Mouse (Mus musculus) lung, adult 2 months (tissue): ENCODE data around the gene Arhgef9.

Source experiments
- CTCF ChIP-seq: fragments of 200-500 bp; IDR thresholded peaks from 2 replicates; pipeline ENCODE4 v1.5.1; 2011; ENCODE audit warnings: mild to moderate bottlenecking, low read length, control low read depth; ENCODE audit not compliant: insufficient read depth
- POLR2A ChIP-seq: fragments of 200-500 bp; IDR thresholded peaks from 2 replicates; pipeline ENCODE4 v1.6.1; 2011; ENCODE audit warnings: low read depth, mild to moderate bottlenecking, control low read depth, low read length, borderline replicate concordance; ENCODE audit errors: extremely low read depth

- TF ChIP-seq POLR2A, result no peak
- no peak for TF ChIP-seq CTCF
Measured at GRCm38 (mm10) chrX:95133502-95133901, 63.2 kb downstream of the Arhgef9 start.
